Mouse (Mus musculus): Measurements from ENCODE around the gene Ppil4. TPM values are rescaled to one million over a fixed set of nuclear protein-coding genes. Genes with fewer than 3 reads are reported as not detected.
"Not testable (repeated sequence)": the region's sequence is repeated elsewhere in the genome, so short reads cannot be mapped to it uniquely, and the experiment has no call there.

The Ppil4 gene
- 0.38 and 0.91 TPM in 2 replicates for polyA plus RNA-seq (2012)

- no peaks in the 10 kb centered on the region for H3K27me3 ChIP-seq (ENCODE audit: control insufficient read depth)
- TF ChIP-seq GATA1 (IDR thresholded peaks at IDR 0.05; ENCODE audit: low read length) (0 out of 2 replicates have a peak, but pooled peaks have one; percentile 51), TAL1 (IDR thresholded peaks at IDR 0.05; ENCODE audit: low read length) (no peak)
- H3K4me3 ChIP-seq (replicated peaks): peak within 1 kb of the TSS; percentile 97
- H3K9me3 ChIP-seq (ENCODE audit: control insufficient read depth, low read length): no peaks in the 10 kb centered on the region
- H3K4me1 ChIP-seq (ENCODE audit: control insufficient read depth): peaks cover 27% of the 10 kb centered on the region
- H3K36me3 ChIP-seq (ENCODE audit: control insufficient read depth): peaks cover 55% of the 10 kb centered on the region
These were observed at the start of gene Ppil4, which contains the start of gene Ginm1 for GRCm38 (mm10) chr10:7792751-7793385. Ppil4 (plus strand) TSS chr10:7792891. Ginm1 (minus strand) TSS chr10:7792824.

GRCm38 (mm10) chr10:7745528-7745927, 47.2 kb upstream of the Ppil4 start:
- H3K9me3 ChIP-seq (ENCODE audit: control insufficient read depth, low read length); H3K4me1 ChIP-seq (ENCODE audit: control insufficient read depth); H3K4me3 ChIP-seq (replicated peaks); H3K27me3 ChIP-seq (ENCODE audit: control insufficient read depth): not testable (repeated sequence)
- peaks cover 66% of the 10 kb centered on the region for H3K36me3 ChIP-seq (ENCODE audit: control insufficient read depth)

- peaks cover 64% of the 10 kb centered on the region for H3K36me3 ChIP-seq (ENCODE audit: control insufficient read depth)
- TF ChIP-seq GATA1 (IDR thresholded peaks at IDR 0.05; ENCODE audit: low read length): no peak
- no peak for TF ChIP-seq TAL1 (IDR thresholded peaks at IDR 0.05; ENCODE audit: low read length)
- H3K4me3 ChIP-seq (replicated peaks): no peak overlapping the region
- H3K9me3 ChIP-seq (ENCODE audit: control insufficient read depth, low read length): no peaks in the 10 kb centered on the region
- H3K4me1 ChIP-seq (ENCODE audit: control insufficient read depth): no peaks in the 10 kb centered on the region; the same call in 1 of the 2 replicates
- H3K27me3 ChIP-seq (ENCODE audit: control insufficient read depth): no peaks in the 10 kb centered on the region
These were observed 43.9 kb upstream of the Ppil4 start for GRCm38 (mm10) chr10:7748752-7749151.

GRCm38 (mm10) chr10:7757544-7757943, 35.1 kb upstream of the Ppil4 start:
- TF ChIP-seq TAL1 (IDR thresholded peaks at IDR 0.05; ENCODE audit: low read length) (no peak), GATA1 (IDR thresholded peaks at IDR 0.05; ENCODE audit: low read length) (no peak)
- no peaks in the 10 kb centered on the region for H3K27me3 ChIP-seq (ENCODE audit: control insufficient read depth)
- H3K4me3 ChIP-seq (replicated peaks): no peak overlapping the region
- H3K9me3 ChIP-seq (ENCODE audit: control insufficient read depth, low read length): no peaks in the 10 kb centered on the region
- H3K36me3 ChIP-seq (ENCODE audit: control insufficient read depth): peaks cover 63% of the 10 kb centered on the region
- peaks cover 3% of the 10 kb centered on the region for H3K4me1 ChIP-seq (ENCODE audit: control insufficient read depth)

- Histone ChIP-seq H3K9me3 (ENCODE audit: control insufficient read depth, low read length) (no peaks in the 10 kb centered on the region), H3K27me3 (ENCODE audit: control insufficient read depth) (no peaks in the 10 kb centered on the region), H3K4me1 (ENCODE audit: control insufficient read depth) (no peaks in the 10 kb centered on the region), H3K4me3 (replicated peaks) (no peak overlapping the region), H3K36me3 (ENCODE audit: control insufficient read depth) (peaks cover 92% of the 10 kb centered on the region)
- TF ChIP-seq GATA1 (IDR thresholded peaks at IDR 0.05; ENCODE audit: low read length): no peak
- no peak for TF ChIP-seq TAL1 (IDR thresholded peaks at IDR 0.05; ENCODE audit: low read length)
These were observed 20.3 kb upstream of the Ppil4 start for GRCm38 (mm10) chr10:7772346-7772745.

- no peak for TF ChIP-seq TAL1 (IDR thresholded peaks at IDR 0.05; ENCODE audit: low read length)
- TF ChIP-seq GATA1 (IDR thresholded peaks at IDR 0.05; ENCODE audit: low read length): no peak
- no peaks in the 10 kb centered on the region for H3K27me3 ChIP-seq (ENCODE audit: control insufficient read depth)
- H3K4me1 ChIP-seq (ENCODE audit: control insufficient read depth): no peaks in the 10 kb centered on the region
- no peaks in the 10 kb centered on the region for H3K9me3 ChIP-seq (ENCODE audit: control insufficient read depth, low read length)
- H3K4me3 ChIP-seq (replicated peaks): no peak overlapping the region
- H3K36me3 ChIP-seq (ENCODE audit: control insufficient read depth): peaks cover 89% of the 10 kb centered on the region
These were observed 19.9 kb upstream of the Ppil4 start for GRCm38 (mm10) chr10:7772769-7773168.

- H3K4me3 ChIP-seq (replicated peaks): no peak overlapping the region
- peaks cover 16% of the 10 kb centered on the region for H3K4me1 ChIP-seq (ENCODE audit: control insufficient read depth)
- no peak for TF ChIP-seq TAL1 (IDR thresholded peaks at IDR 0.05; ENCODE audit: low read length)
- no peak for TF ChIP-seq GATA1 (IDR thresholded peaks at IDR 0.05; ENCODE audit: low read length)
- H3K9me3 ChIP-seq (ENCODE audit: control insufficient read depth, low read length): no peaks in the 10 kb centered on the region
- peaks cover 77% of the 10 kb centered on the region for H3K36me3 ChIP-seq (ENCODE audit: control insufficient read depth)
- H3K27me3 ChIP-seq (ENCODE audit: control insufficient read depth): no peaks in the 10 kb centered on the region
These were observed 17.3 kb upstream of the Ppil4 start for GRCm38 (mm10) chr10:7775421-7775820.

GRCm38 (mm10) chr10:7778361-7778760, 14.3 kb upstream of the Ppil4 start:
- peaks cover 48% of the 10 kb centered on the region for H3K36me3 ChIP-seq (ENCODE audit: control insufficient read depth)
- no peaks in the 10 kb centered on the region for H3K9me3 ChIP-seq (ENCODE audit: control insufficient read depth, low read length)
- H3K4me1 ChIP-seq (ENCODE audit: control insufficient read depth): peaks cover 31% of the 10 kb centered on the region
- no peak overlapping the region for H3K4me3 ChIP-seq (replicated peaks)
- TF ChIP-seq GATA1 (IDR thresholded peaks at IDR 0.05; ENCODE audit: low read length): no peak
- no peaks in the 10 kb centered on the region for H3K27me3 ChIP-seq (ENCODE audit: control insufficient read depth)

GRCm38 (mm10) chr10:7779751-7780237, 12.9 kb upstream of the Ppil4 start:
- Histone ChIP-seq H3K36me3 (ENCODE audit: control insufficient read depth) (peaks cover 36% of the 10 kb centered on the region), H3K4me3 (replicated peaks) (peak overlapping the region; percentile 97), H3K4me1 (ENCODE audit: control insufficient read depth) (peaks cover 42% of the 10 kb centered on the region), H3K9me3 (ENCODE audit: control insufficient read depth, low read length) (no peaks in the 10 kb centered on the region), H3K27me3 (ENCODE audit: control insufficient read depth) (no peaks in the 10 kb centered on the region)
- TF ChIP-seq TAL1 (IDR thresholded peaks at IDR 0.05; ENCODE audit: low read length) (no peak), GATA1 (IDR thresholded peaks at IDR 0.05; ENCODE audit: low read length) (no peak)
